Mouse (Mus musculus) forebrain, embryonic 12.5 days (tissue): Measurements from ENCODE around the gene Trpm5. TPM values are rescaled to one million over a fixed set of nuclear protein-coding genes. Genes with fewer than 3 reads are reported as not detected.

Experiments
- ATAC-seq: fragments of 200-750 bp; cut with Nextera tagmentation; 2 replicates; pipeline ENCODE4 v1.8.0; 2017; ENCODE audit warnings: moderate TSS enrichment; ENCODE audit not compliant: low FRiP score
- H3K27ac ChIP-seq: fragments of 300-500 bp; sonication (generic); 2 replicates; pipeline ENCODE4 v1.5.1; 2016; ENCODE audit warnings: mild to moderate bottlenecking
- H3K27me3 ChIP-seq: fragments of 300-500 bp; sonication (generic); 2 replicates; pipeline ENCODE4 v1.6.1; 2016; ENCODE audit warnings: mild to moderate bottlenecking
- H3K36me3 ChIP-seq: fragments of 300-500 bp; sonication (generic); replicated peaks from 2 replicates; pipeline ENCODE4 v1.6.1; 2016; ENCODE audit warnings: mild to moderate bottlenecking
- H3K4me1 ChIP-seq: fragments of 300-500 bp; sonication (generic); 2 replicates; pipeline ENCODE4 v1.6.1; 2016
- H3K4me2 ChIP-seq: fragments of 300-500 bp; sonication (generic); 2 replicates; pipeline ENCODE4 v1.6.1; 2016; ENCODE audit warnings: mild to moderate bottlenecking, moderate library complexity
- H3K4me3 ChIP-seq: fragments of 300-500 bp; sonication (generic); replicated peaks from 2 replicates; pipeline ENCODE4 v1.5.1; 2016; ENCODE audit warnings: mild to moderate bottlenecking
- H3K9ac ChIP-seq: fragments of 300-500 bp; sonication (generic); 2 replicates; pipeline ENCODE4 v1.6.1; 2016; ENCODE audit warnings: mild to moderate bottlenecking
- H3K9me3 ChIP-seq: fragments of 300-500 bp; sonication (generic); 2 replicates; pipeline ENCODE4 v1.6.1; 2016
- WGBS: fragments of 180-500 bp; shearing (Covaris S2); methylation state at CpG from one replicate; pipeline ENCODE4 v1.1.7; 2016; 5-methylcytosine and 5-hydroxymethylcytosine counted together
- polyA plus RNA-seq: library from polyadenylated mRNA; unstranded; fragments of >200 nt; fragmentation: Nextera tagmentation; extraction: Ambion mirVana; gene quantifications from 2 replicates; pipeline ENCODE4 v1.2.1, GENCODE M21; 2016

The Trpm5 gene
- polyA plus RNA-seq, 1 experiment from 2014 or later: 1.1 TPM

GRCm38 (mm10) chr7:143068882-143069591, 25.4 kb downstream of the Trpm5 start, which contains the start of gene Tssc4:
Gene Tssc4, plus strand, starts transcription at chr7:143069249.
- peaks cover 38% of the 10 kb centered on the region for H3K36me3 ChIP-seq
- ATAC-seq: peak; percentile 97

GRCm38 (mm10) chr7:143068316-143068881, 26.0 kb downstream of the Trpm5 start:
- H3K4me1 ChIP-seq: peaks cover 27% of the 10 kb centered on the region
- peak overlapping the region; percentile 94 for H3K27ac ChIP-seq
- peak overlapping the region; percentile 45 for H3K9ac ChIP-seq
- WGBS: 48% methylated on average over 13 of the region's 13 CpGs
- no peaks in the 10 kb centered on the region for H3K9me3 ChIP-seq
- peak overlapping the region; percentile 99 for H3K4me2 ChIP-seq
- H3K27me3 ChIP-seq: no peaks in the 10 kb centered on the region
- ATAC-seq: no peak
- H3K4me3 ChIP-seq: peak overlapping the region; percentile 86
- H3K36me3 ChIP-seq: peaks cover 44% of the 10 kb centered on the region

More at GRCm38 (mm10) chr7:143068882-143069591, 25.4 kb downstream of the Trpm5 start, which contains the start of gene Tssc4:
- H3K9ac ChIP-seq: peak within 1 kb of the TSS; percentile 92
- peak within 1 kb of the TSS; percentile 86 for H3K4me3 ChIP-seq
- peak within 1 kb of the TSS; percentile 94 for H3K27ac ChIP-seq
- H3K27me3 ChIP-seq: no peaks in the 10 kb centered on the region
- peaks cover 27% of the 10 kb centered on the region for H3K4me1 ChIP-seq
- peak within 1 kb of the TSS; percentile 99 for H3K4me2 ChIP-seq
- under 1% methylated on average over 51 of the region's 51 CpGs for WGBS
- H3K9me3 ChIP-seq: no peaks in the 10 kb centered on the region

- H3K9me3 ChIP-seq: no peaks in the 10 kb centered on the region
- H3K36me3 ChIP-seq: peaks cover 49% of the 10 kb centered on the region
- H3K4me2 ChIP-seq: peak overlapping the region; percentile 99
- peak overlapping the region; percentile 94 for H3K27ac ChIP-seq
- peaks cover 27% of the 10 kb centered on the region for H3K4me1 ChIP-seq
- 90% methylated on average over 3 of the region's 3 CpGs for WGBS
- no peaks in the 10 kb centered on the region for H3K27me3 ChIP-seq
- ATAC-seq: no peak
- peak overlapping the region; percentile 86 for H3K4me3 ChIP-seq
- H3K9ac ChIP-seq: peak overlapping the region; percentile 45
Measured at GRCm38 (mm10) chr7:143067897-143068296, 26.5 kb downstream of the Trpm5 start.

- Histone ChIP-seq H3K9me3 (no peaks in the 10 kb centered on the region), H3K27ac (0 out of 2 replicates have a peak overlapping the region, but pooled peaks have one; percentile 94), H3K9ac (no peak overlapping the region), H3K36me3 (peaks cover 54% of the 10 kb centered on the region), H3K4me2 (0 out of 2 replicates have a peak overlapping the region, but pooled peaks have one; percentile 99), H3K4me3 (no peak overlapping the region), H3K27me3 (no peaks in the 10 kb centered on the region), H3K4me1 (peaks cover 27% of the 10 kb centered on the region)
- ATAC-seq: no peak
- 80% methylated on average over 2 of the region's 2 CpGs for WGBS
Measured at GRCm38 (mm10) chr7:143067469-143067868, 27.0 kb downstream of the Trpm5 start.

- 100% methylated on average over 2 of the region's 2 CpGs for WGBS
- ATAC-seq: no peak
- Histone ChIP-seq H3K9me3 (no peaks in the 10 kb centered on the region), H3K36me3 (peaks cover 61% of the 10 kb centered on the region), H3K27ac (no peak overlapping the region), H3K27me3 (no peaks in the 10 kb centered on the region), H3K4me2 (no peak overlapping the region), H3K4me3 (no peak overlapping the region), H3K4me1 (peaks cover 22% of the 10 kb centered on the region), H3K9ac (no peak overlapping the region)
Measured at GRCm38 (mm10) chr7:143065692-143066091, 28.8 kb downstream of the Trpm5 start.

GRCm38 (mm10) chr7:143064226-143064625, 30.2 kb downstream of the Trpm5 start:
- H3K4me2 ChIP-seq: no peak overlapping the region
- no peak for ATAC-seq
- H3K4me3 ChIP-seq: no peak overlapping the region
- no peak overlapping the region for H3K9ac ChIP-seq
- no peak overlapping the region for H3K27ac ChIP-seq
- H3K27me3 ChIP-seq: no peaks in the 10 kb centered on the region
- peaks cover 14% of the 10 kb centered on the region for H3K4me1 ChIP-seq
- H3K36me3 ChIP-seq: peaks cover 61% of the 10 kb centered on the region
- 67% methylated on average over 6 of the region's 6 CpGs for WGBS
- no peaks in the 10 kb centered on the region for H3K9me3 ChIP-seq

- Histone ChIP-seq H3K4me2 (no peak overlapping the region), H3K27me3 (no peaks in the 10 kb centered on the region), H3K36me3 (peaks cover 58% of the 10 kb centered on the region), H3K9ac (no peak overlapping the region), H3K4me3 (no peak overlapping the region), H3K4me1 (peaks cover 3% of the 10 kb centered on the region; the same call in 1 of the 2 replicates), H3K9me3 (no peaks in the 10 kb centered on the region), H3K27ac (no peak overlapping the region)
- ATAC-seq: no peak
- 83% methylated on average over 2 of the region's 2 CpGs for WGBS
Measured at GRCm38 (mm10) chr7:143062704-143063103, 31.7 kb downstream of the Trpm5 start.

GRCm38 (mm10) chr7:143059202-143059870, 35.1 kb downstream of the Trpm5 start:
- Histone ChIP-seq H3K4me2 (no peak overlapping the region), H3K9me3 (no peaks in the 10 kb centered on the region), H3K4me1 (peaks cover 24% of the 10 kb centered on the region), H3K36me3 (peaks cover 35% of the 10 kb centered on the region), H3K27me3 (no peaks in the 10 kb centered on the region), H3K9ac (no peak overlapping the region), H3K4me3 (no peak overlapping the region), H3K27ac (no peak overlapping the region)
- ATAC-seq: no peak
- WGBS: 88% methylated on average over 5 of the region's 5 CpGs

- 86% methylated on average over 5 of the region's 5 CpGs for WGBS
- Histone ChIP-seq H3K27me3 (no peaks in the 10 kb centered on the region), H3K27ac (no peak overlapping the region), H3K9me3 (no peaks in the 10 kb centered on the region), H3K9ac (no peak overlapping the region), H3K4me3 (no peak overlapping the region), H3K4me2 (no peak overlapping the region), H3K36me3 (peaks cover 24% of the 10 kb centered on the region), H3K4me1 (peaks cover 35% of the 10 kb centered on the region)
- no peak for ATAC-seq
Measured at GRCm38 (mm10) chr7:143058221-143058697, 36.2 kb downstream of the Trpm5 start.

- H3K4me3 ChIP-seq: no peak overlapping the region
- WGBS: 89% methylated on average over 9 of the region's 9 CpGs
- ATAC-seq: no peak
- H3K27me3 ChIP-seq: no peaks in the 10 kb centered on the region
- no peaks in the 10 kb centered on the region for H3K9me3 ChIP-seq
- H3K4me1 ChIP-seq: peaks cover 35% of the 10 kb centered on the region
- H3K36me3 ChIP-seq: peaks cover 19% of the 10 kb centered on the region
- no peak overlapping the region for H3K4me2 ChIP-seq
- H3K9ac ChIP-seq: no peak overlapping the region
- no peak overlapping the region for H3K27ac ChIP-seq
Measured at GRCm38 (mm10) chr7:143057667-143058220, 36.7 kb downstream of the Trpm5 start.

- 88% methylated on average over 5 of the region's 5 CpGs for whole genome bisulfite sequencing
- Histone ChIP-seq H3K4me2 (no peak overlapping the region), H3K27ac (no peak overlapping the region), H3K27me3 (no peaks in the 10 kb centered on the region), H3K36me3 (peaks cover 13% of the 10 kb centered on the region), H3K9ac (no peak overlapping the region), H3K4me3 (no peak overlapping the region), H3K4me1 (peaks cover 40% of the 10 kb centered on the region), H3K9me3 (no peaks in the 10 kb centered on the region)
- ATAC-seq: no peak
Measured at GRCm38 (mm10) chr7:143057023-143057422, 37.4 kb downstream of the Trpm5 start.
